Mouse (Mus musculus) fibroblast of lung, adult 2 months (primary cell): ENCODE results near the gene Cog4.
"Not testable (repeated sequence)": the region's sequence is repeated elsewhere in the genome, so short reads cannot be mapped to it uniquely, and the experiment has no call there.

ENCODE experiments used
- DNase-seq: peaks from one replicate; pipeline ENCODE4 v3.0.0-alpha.2; 2011; ENCODE audit warnings: low read depth

Gene Cog4

GRCm38 (mm10) chr8:110889904-110890470, 43.6 kb downstream of the Cog4 start:
- no peak for DNase-seq

GRCm38 (mm10) chr8:110892040-110892439, 45.6 kb downstream of the Cog4 start:
- no peak for DNase-seq

- no peak for DNase-seq
Measured at GRCm38 (mm10) chr8:110892913-110893312, 46.5 kb downstream of the Cog4 start.

GRCm38 (mm10) chr8:110894851-110895250, 48.5 kb downstream of the Cog4 start:
- no peak for DNase-seq

GRCm38 (mm10) chr8:110895254-110895653, 48.9 kb downstream of the Cog4 start:
- DNase-seq, result no peak

- no peak for DNase-seq
Measured at GRCm38 (mm10) chr8:110895812-110896211, 49.4 kb downstream of the Cog4 start.

- DNase-seq, result no peak
Measured at GRCm38 (mm10) chr8:110897495-110897894, 51.1 kb downstream of the Cog4 start.

- no peak for DNase-seq
Measured at GRCm38 (mm10) chr8:110901056-110901455, 54.7 kb downstream of the Cog4 start.

GRCm38 (mm10) chr8:110901839-110902578, 55.6 kb downstream of the Cog4 start, which contains the start of gene Fuk:
Gene Fuk, minus strand, starts transcription at chr8:110902488.
- peak; percentile 54 for DNase-seq

GRCm38 (mm10) chr8:110902579-110902965, 56.2 kb downstream of the Cog4 start:
- DNase-seq, result no peak

GRCm38 (mm10) chr8:110905404-110905803, 59.0 kb downstream of the Cog4 start:
- no peak for DNase-seq

- no peak for DNase-seq
Measured at GRCm38 (mm10) chr8:110906682-110907081, 60.3 kb downstream of the Cog4 start.

GRCm38 (mm10) chr8:110909850-110910249, 63.5 kb downstream of the Cog4 start:
- DNase-seq, result not testable (repeated sequence)

- DNase-seq, result no peak
Measured at GRCm38 (mm10) chr8:110911576-110912570, 65.5 kb downstream of the Cog4 start.

- DNase-seq, result no peak
Measured at GRCm38 (mm10) chr8:110917415-110917814, 71.0 kb downstream of the Cog4 start.

- DNase-seq, result no peak
Measured at GRCm38 (mm10) chr8:110918027-110918426, 71.6 kb downstream of the Cog4 start.

- DNase-seq, result no peak
Measured at GRCm38 (mm10) chr8:110918460-110918859, 72.1 kb downstream of the Cog4 start.

GRCm38 (mm10) chr8:110919341-110920031, 73.1 kb downstream of the Cog4 start, which contains the start of gene St3gal2:
Gene St3gal2, plus strand, starts transcription at chr8:110919922.
- DNase-seq, result peak; percentile 86

GRCm38 (mm10) chr8:110920032-110920772, 73.8 kb downstream of the Cog4 start:
- DNase-seq, result no peak

GRCm38 (mm10) chr8:110920773-110921277, 74.4 kb downstream of the Cog4 start:
- no peak for DNase-seq
